Mouse (Mus musculus) forebrain, embryonic 12.5 days (tissue): Measurements from ENCODE around the gene Tifa. TPM values are rescaled to one million over a fixed set of nuclear protein-coding genes. Genes with fewer than 3 reads are reported as not detected.

Experiments used
- ATAC-seq: fragments of 200-750 bp; cut with Nextera tagmentation; 2 replicates; pipeline ENCODE4 v1.8.0; 2017; ENCODE audit warnings: moderate TSS enrichment; ENCODE audit not compliant: low FRiP score
- H3K27ac ChIP-seq: fragments of 300-500 bp; sonication (generic); 2 replicates; pipeline ENCODE4 v1.5.1; 2016; ENCODE audit warnings: mild to moderate bottlenecking
- H3K27me3 ChIP-seq: fragments of 300-500 bp; sonication (generic); 2 replicates; pipeline ENCODE4 v1.6.1; 2016; ENCODE audit warnings: mild to moderate bottlenecking
- H3K36me3 ChIP-seq: fragments of 300-500 bp; sonication (generic); replicated peaks from 2 replicates; pipeline ENCODE4 v1.6.1; 2016; ENCODE audit warnings: mild to moderate bottlenecking
- H3K4me1 ChIP-seq: fragments of 300-500 bp; sonication (generic); 2 replicates; pipeline ENCODE4 v1.6.1; 2016
- H3K4me2 ChIP-seq: fragments of 300-500 bp; sonication (generic); 2 replicates; pipeline ENCODE4 v1.6.1; 2016; ENCODE audit warnings: mild to moderate bottlenecking, moderate library complexity
- H3K4me3 ChIP-seq: fragments of 300-500 bp; sonication (generic); replicated peaks from 2 replicates; pipeline ENCODE4 v1.5.1; 2016; ENCODE audit warnings: mild to moderate bottlenecking
- H3K9ac ChIP-seq: fragments of 300-500 bp; sonication (generic); 2 replicates; pipeline ENCODE4 v1.6.1; 2016; ENCODE audit warnings: mild to moderate bottlenecking
- H3K9me3 ChIP-seq: fragments of 300-500 bp; sonication (generic); 2 replicates; pipeline ENCODE4 v1.6.1; 2016
- WGBS: fragments of 180-500 bp; shearing (Covaris S2); methylation state at CpG from one replicate; pipeline ENCODE4 v1.1.7; 2016; 5-methylcytosine and 5-hydroxymethylcytosine counted together
- polyA plus RNA-seq: library from polyadenylated mRNA; unstranded; fragments of >200 nt; fragmentation: Nextera tagmentation; extraction: Ambion mirVana; gene quantifications from 2 replicates; pipeline ENCODE4 v1.2.1, GENCODE M21; 2016

The Tifa gene
- polyA plus RNA-seq, 1 experiment from 2014 or later: 4.2 TPM

DNA sequence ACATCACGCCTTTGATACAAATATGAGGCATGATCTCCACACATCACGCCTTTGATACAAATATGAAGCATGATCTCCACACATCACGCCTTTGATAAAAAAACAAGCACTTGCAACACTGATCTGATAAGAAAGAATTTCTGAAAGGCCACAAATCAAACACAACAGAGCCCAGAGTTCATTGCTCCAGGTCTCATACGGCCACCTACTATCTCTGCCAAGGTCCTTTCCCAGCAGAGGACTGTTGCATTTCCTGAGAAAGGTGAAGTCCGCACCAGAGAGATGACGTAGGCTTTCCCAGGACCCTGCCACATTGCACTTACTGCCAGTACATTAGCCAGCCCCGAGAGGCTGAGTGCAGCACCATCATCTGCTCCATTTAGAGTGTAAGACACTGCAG, 19.5 kb downstream of the Tifa start:
- Histone ChIP-seq H3K4me1 (peaks cover 5% of the 10 kb centered on the region; the same call in 1 of the 2 replicates), H3K27me3 (no peaks in the 10 kb centered on the region), H3K4me2 (no peak overlapping the region), H3K36me3 (peaks cover 66% of the 10 kb centered on the region), H3K27ac (no peak overlapping the region), H3K4me3 (no peak overlapping the region), H3K9ac (no peak overlapping the region), H3K9me3 (no peaks in the 10 kb centered on the region)
- WGBS: 94% methylated on average over 7 of the region's 7 CpGs
- ATAC-seq: no peak

DNA sequence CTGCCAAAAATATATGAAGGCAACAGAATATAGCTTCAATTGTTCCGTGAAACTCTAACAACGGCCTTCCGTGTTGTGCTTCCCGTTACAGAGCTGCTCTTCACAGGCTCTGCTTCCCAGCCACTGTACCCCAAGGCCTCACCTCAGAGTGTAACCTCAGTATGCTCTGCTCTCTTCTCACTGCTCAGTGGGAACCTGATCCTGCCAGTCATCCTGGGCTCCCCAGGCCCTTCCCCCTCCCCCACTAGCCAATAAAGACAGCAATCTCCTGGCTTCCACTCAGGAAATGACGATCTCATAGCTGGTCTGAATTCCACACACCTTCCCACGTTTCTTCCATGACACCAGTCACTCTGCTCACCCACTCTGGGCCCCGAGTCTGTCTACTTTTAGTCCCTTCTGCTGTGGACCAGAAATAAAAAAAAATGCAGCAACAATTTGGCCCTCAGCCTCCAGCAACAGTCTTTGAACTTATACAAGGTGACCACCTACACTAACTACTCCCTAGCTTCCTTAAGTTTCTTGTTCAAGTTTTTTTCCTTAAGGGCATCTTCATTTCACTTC, 27.6 kb downstream of the Tifa start:
- Histone ChIP-seq H3K36me3 (peaks cover 38% of the 10 kb centered on the region), H3K9me3 (no peaks in the 10 kb centered on the region), H3K4me2 (no peak overlapping the region), H3K27me3 (no peaks in the 10 kb centered on the region), H3K27ac (no peak overlapping the region), H3K4me1 (no peaks in the 10 kb centered on the region), H3K4me3 (no peak overlapping the region), H3K9ac (no peak overlapping the region)
- no peak for ATAC-seq
- WGBS: 87% methylated on average over 7 of the region's 7 CpGs

DNA sequence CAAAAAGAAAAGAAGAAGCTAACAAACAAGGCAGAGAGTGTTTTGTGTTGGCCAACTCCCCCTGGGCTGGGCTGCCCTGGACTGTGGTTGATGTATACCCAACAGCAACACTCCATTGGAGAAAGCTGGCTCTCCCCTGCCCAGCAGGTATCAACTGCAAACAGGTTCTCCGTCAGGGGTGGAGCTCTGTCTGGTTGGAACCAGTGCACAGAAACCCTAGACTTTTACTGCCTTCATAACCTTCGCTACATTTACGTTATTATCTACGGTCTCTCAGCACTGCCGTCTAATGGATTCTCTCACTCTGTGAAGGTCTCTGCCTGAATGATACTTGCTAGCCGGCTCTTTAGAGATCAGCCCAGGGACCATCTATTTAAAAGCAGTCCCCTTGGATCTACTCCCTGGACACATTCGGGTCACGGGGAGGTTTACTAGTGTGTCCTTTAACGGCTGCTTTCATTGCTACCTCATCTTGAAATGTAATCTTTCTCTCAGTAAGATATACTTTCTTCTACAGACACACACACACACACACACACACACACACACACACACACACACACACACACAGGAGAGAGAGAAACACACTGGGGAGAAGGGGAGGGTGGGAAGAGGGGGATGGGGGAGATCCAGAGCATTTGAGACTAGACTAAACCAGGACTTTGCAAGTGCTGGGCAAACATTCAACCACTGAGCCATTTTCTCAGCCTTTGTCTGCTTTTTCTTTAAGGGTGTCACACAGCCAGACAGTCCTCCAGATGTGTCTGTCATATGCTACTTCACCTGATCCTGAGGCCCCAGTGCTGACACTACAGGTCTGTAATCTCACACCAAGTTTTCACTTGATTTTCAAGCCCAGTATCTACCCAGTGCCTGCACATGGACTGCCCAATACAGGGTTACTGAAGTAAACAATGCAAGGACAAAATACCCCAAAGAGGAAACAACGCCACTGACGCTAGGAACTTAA, 29.4 kb downstream of the Tifa start:
- WGBS: 87% methylated on average over 11 of the region's 11 CpGs
- ATAC-seq: no peak
- no peak overlapping the region for H3K4me3 ChIP-seq

DNA sequence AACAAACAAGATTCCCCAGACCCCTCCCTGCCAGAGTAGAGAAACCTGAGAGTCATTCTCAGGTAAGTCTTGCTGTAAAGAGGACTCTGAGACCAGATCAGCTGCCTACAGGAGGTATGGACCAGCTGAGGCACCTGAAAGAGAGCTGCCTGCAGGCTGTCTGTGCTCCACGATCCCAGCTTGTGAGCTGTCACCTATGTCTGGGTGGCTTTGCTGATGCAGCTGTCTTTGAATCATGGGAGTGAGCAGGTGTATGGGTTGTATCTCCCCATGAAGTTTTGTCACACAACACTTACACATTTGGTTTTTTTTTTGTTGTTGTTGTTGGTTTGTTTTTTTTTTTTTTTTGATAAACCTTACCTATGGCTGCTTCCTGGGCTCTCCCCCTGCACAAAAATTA, 30.8 kb downstream of the Tifa start:
- H3K9me3 ChIP-seq: no peaks in the 10 kb centered on the region
- H3K9ac ChIP-seq: no peak overlapping the region
- peaks cover 7% of the 10 kb centered on the region; the same call in 1 of the 2 replicates for H3K4me1 ChIP-seq
- H3K4me2 ChIP-seq: no peak overlapping the region
- no peak overlapping the region for H3K27ac ChIP-seq
- 96% methylated on average over 1 of the region's 1 CpGs for WGBS
- no peaks in the 10 kb centered on the region for H3K27me3 ChIP-seq
- ATAC-seq: no peak
- no peak overlapping the region for H3K4me3 ChIP-seq
- H3K36me3 ChIP-seq: peaks cover 24% of the 10 kb centered on the region

More for the DNA sequence above, 29.4 kb downstream of the Tifa start:
- Histone ChIP-seq H3K27ac (no peak overlapping the region), H3K27me3 (no peaks in the 10 kb centered on the region), H3K4me2 (no peak overlapping the region), H3K4me1 (peaks cover 2% of the 10 kb centered on the region; the same call in 1 of the 2 replicates), H3K9ac (no peak overlapping the region), H3K9me3 (no peaks in the 10 kb centered on the region), H3K36me3 (peaks cover 24% of the 10 kb centered on the region)

DNA sequence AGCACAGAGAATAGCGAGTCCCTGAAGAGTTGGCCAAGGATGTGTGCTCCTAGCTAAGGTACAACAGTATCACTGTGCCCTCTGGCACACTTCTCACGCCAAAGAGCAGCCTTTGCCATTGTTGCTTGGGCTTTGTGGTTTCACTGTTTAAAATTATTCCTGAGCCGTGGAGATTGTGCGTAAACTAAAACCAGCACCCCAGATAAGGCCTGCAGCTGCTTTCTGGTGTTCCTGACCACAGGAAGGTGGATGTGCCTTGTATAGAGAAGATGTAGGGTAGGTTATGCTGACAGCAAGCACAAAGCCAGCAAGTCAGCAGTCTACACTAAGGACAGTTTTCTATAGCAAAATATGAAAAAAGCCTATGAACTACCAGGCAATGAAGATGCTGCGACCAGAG, 31.6 kb downstream of the Tifa start:
- Histone ChIP-seq H3K27ac (no peak overlapping the region), H3K9ac (no peak overlapping the region), H3K4me1 (peaks cover 7% of the 10 kb centered on the region), H3K9me3 (no peaks in the 10 kb centered on the region), H3K36me3 (peaks cover 24% of the 10 kb centered on the region), H3K4me2 (no peak overlapping the region), H3K27me3 (no peaks in the 10 kb centered on the region), H3K4me3 (no peak overlapping the region)
- no peak for ATAC-seq
- 86% methylated on average over 5 of the region's 5 CpGs for WGBS

DNA sequence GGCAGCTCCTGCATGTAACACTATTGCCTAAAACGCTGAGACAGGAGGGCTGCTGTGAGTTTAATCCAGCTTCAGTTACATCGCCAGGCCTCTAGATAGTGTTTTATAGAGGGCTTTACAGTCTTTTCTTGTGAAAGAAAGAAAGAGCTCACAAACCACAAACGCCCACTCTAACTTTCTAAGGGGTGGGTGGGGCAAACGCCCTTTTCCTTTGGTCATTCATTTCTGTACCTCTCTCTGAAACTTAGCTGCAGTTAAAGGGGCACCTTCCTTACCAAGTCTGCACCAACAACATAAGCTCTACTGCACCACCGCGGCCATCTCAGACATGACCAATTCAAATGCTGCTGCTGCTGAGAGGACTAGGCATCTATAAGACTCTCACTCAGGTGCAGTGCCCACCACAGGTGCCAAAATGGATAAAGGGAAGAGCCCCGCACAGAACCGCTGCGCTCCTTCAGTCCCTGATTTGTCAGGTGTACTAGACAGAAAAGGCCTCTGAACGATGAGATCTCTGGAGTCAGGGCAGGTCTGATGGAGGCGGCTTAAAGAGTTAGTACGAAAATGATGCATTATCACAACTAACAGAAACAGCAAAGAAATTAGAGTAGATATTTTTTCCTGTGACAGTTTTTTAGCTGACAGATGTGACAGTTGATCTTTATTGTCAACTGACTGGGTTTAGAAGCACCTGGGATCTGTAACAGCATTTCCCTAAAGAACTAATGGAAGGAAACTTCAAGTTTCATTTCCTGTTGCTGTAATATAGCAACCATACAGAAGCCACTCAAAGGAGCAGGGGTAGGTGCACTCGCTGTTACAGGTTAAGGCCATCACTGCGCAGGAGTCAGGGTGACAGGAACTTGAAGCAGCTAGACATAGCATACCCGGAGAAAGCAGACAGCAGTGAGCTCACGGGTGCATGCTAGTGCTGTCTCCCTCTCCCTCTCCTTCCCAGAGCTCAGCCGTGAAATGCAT, 34.6 kb downstream of the Tifa start:
- Histone ChIP-seq H3K4me3 (no peak overlapping the region), H3K4me2 (no peak overlapping the region), H3K27ac (no peak overlapping the region), H3K36me3 (peaks cover 22% of the 10 kb centered on the region), H3K27me3 (no peaks in the 10 kb centered on the region), H3K4me1 (peaks cover 19% of the 10 kb centered on the region), H3K9ac (no peak overlapping the region), H3K9me3 (no peaks in the 10 kb centered on the region)
- no peak for ATAC-seq
- 78% methylated on average over 17 of the region's 17 CpGs for WGBS

DNA sequence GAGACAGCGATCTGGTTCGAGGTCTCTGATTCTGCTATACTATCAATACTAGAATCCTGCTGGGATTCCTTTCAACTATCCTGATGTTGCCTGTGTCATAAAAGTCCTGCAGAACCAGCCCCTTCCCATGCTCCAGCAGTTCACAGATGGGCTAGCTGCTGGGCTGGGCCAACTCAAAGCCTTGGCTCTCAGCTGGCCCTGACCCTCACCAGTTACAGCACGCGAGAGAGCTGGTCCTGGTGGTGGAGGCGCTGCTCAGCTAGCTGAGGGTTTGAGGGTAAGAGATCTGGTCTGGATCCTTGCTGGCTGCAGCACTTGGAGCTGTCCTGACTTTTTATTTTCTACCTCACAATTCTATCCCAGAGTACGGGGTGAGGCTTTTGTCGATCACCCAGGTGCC, 36.9 kb downstream of the Tifa start:
- peaks cover 19% of the 10 kb centered on the region for H3K4me1 ChIP-seq
- H3K27ac ChIP-seq: no peak overlapping the region
- ATAC-seq: no peak
- H3K4me3 ChIP-seq: no peak overlapping the region
- H3K27me3 ChIP-seq: no peaks in the 10 kb centered on the region
- H3K4me2 ChIP-seq: no peak overlapping the region
- H3K9me3 ChIP-seq: no peaks in the 10 kb centered on the region
- H3K36me3 ChIP-seq: peaks cover 11% of the 10 kb centered on the region
- 79% methylated on average over 7 of the region's 7 CpGs for WGBS
- H3K9ac ChIP-seq: no peak overlapping the region

DNA sequence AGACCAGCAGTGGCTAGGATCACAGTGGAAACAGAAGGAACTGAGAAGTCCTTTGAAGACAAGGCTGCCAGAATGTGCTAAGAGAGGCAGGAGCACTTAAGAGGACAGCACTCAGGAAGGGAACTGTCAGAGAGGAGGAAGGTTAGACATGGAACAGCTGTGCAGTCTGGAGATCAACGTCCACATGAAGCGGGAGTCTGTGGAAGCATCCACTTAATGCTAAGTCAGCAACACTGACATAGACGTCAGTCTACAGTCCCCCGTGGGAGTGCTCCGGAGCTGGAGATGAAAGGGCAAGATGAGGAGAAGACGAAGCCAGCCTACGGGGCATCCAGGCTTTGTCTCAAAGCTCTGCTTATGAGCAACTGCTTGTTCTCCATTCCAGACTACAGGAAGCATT, 37.5 kb downstream of the Tifa start:
- Histone ChIP-seq H3K4me2 (no peak overlapping the region), H3K4me3 (no peak overlapping the region), H3K36me3 (peaks cover 8% of the 10 kb centered on the region), H3K9me3 (no peaks in the 10 kb centered on the region), H3K27ac (peak overlapping the region; percentile 21), H3K9ac (no peak overlapping the region), H3K4me1 (peaks cover 19% of the 10 kb centered on the region), H3K27me3 (no peaks in the 10 kb centered on the region)
- WGBS: 59% methylated on average over 7 of the region's 7 CpGs
- no peak for ATAC-seq

DNA sequence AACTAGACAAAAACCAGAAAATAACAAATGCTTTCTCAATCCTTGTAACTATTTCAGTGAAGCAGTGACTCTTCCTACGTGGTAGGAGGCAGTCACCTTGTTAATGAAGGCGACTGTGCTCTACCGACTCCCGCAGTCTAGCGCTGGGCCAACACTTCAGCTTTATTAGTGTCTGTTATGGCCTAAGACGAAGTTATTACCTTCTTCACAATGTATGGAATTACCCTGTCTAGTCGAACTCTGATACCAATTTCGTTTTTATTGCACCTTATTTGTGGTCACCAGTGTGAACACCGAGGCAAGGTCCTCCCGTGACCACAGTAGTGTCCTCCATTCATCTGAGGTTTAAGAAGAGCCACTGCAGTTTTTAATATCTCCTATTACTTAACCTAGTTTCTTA, 40.6 kb downstream of the Tifa start:
- Histone ChIP-seq H3K4me1 (peaks cover 19% of the 10 kb centered on the region), H3K36me3 (peaks cover 5% of the 10 kb centered on the region), H3K27me3 (no peaks in the 10 kb centered on the region), H3K9ac (no peak overlapping the region), H3K4me3 (no peak overlapping the region), H3K9me3 (no peaks in the 10 kb centered on the region), H3K4me2 (no peak overlapping the region), H3K27ac (no peak overlapping the region)
- ATAC-seq: no peak
- WGBS: 92% methylated on average over 10 of the region's 10 CpGs

DNA sequence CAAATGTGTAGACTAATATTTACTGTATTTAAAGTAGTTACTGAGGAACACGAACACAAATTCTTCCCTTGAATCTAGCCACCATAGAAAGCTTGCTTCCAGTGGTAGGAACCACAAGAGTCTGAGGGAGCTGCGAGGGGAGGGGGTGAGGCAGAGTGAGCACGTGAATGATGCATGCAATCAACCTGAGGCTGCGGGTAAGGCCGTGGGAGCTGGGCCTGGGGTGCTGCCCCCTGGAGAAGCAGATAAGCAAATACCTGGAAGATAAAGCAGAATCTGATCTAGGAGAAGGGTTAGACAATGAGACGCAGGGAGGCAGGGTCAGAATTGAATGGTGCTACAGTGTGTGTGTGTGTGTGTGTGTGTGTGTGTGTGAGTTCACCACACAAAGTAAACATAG, 41.5 kb downstream of the Tifa start:
- no peak overlapping the region for H3K27ac ChIP-seq
- peaks cover 27% of the 10 kb centered on the region for H3K4me1 ChIP-seq
- no peak; the same call in 1 of the 2 replicates for ATAC-seq
- no peak overlapping the region for H3K4me2 ChIP-seq
- H3K4me3 ChIP-seq: no peak overlapping the region
- no peak overlapping the region for H3K9ac ChIP-seq
- H3K27me3 ChIP-seq: no peaks in the 10 kb centered on the region
- peaks cover 5% of the 10 kb centered on the region for H3K36me3 ChIP-seq
- 68% methylated on average over 6 of the region's 6 CpGs for WGBS
- H3K9me3 ChIP-seq: no peaks in the 10 kb centered on the region

DNA sequence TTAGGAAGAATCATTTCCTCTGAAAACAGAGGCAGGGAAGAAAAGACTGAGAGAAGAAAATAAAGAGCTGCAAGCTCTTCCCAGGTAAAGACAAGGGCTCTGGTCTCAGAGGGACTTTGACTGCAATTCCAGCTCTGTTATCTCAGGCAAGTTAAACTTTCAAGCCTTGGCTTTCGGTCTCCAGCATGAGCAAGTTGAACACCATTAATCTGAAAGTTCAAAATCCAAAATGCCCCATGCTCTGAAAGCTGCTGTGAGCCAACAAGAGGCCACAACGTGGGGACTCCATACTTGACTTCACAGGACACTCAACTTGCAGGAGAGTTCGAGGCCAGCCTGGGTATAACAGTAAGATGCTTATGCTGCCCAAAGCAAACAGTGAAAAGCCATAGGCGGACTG, 44.4 kb downstream of the Tifa start:
- H3K9me3 ChIP-seq: no peaks in the 10 kb centered on the region
- no peak overlapping the region for H3K27ac ChIP-seq
- H3K4me3 ChIP-seq: no peak overlapping the region
- no peak overlapping the region for H3K9ac ChIP-seq
- peaks cover 5% of the 10 kb centered on the region for H3K36me3 ChIP-seq
- H3K4me2 ChIP-seq: no peak overlapping the region
- 84% methylated on average over 4 of the region's 4 CpGs for WGBS
- ATAC-seq: no peak
- H3K27me3 ChIP-seq: no peaks in the 10 kb centered on the region
- H3K4me1 ChIP-seq: peaks cover 29% of the 10 kb centered on the region

DNA sequence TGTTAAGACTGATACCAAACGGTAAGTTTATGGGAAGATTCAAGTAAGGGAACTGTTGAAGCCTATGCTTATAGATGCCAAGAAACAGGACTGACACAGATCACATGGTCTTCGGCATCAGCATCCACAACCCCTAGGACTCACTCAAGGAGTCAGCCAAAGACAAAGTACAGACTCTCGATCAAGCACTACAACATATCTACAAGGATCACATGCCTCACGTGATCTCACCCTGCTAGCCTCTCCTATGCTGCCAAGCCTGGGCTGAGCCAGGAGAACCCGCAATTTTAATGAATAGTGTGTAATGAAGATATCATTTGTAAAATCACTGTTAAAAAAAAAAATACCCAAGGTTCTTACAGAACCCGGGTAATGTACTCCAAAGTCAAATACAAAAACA, 46.0 kb downstream of the Tifa start:
- Histone ChIP-seq H3K36me3 (peaks cover 5% of the 10 kb centered on the region), H3K27ac (no peak overlapping the region), H3K9me3 (no peaks in the 10 kb centered on the region), H3K4me2 (peak overlapping the region; percentile 80; the same call in 1 of the 2 replicates), H3K4me1 (peaks cover 29% of the 10 kb centered on the region), H3K27me3 (no peaks in the 10 kb centered on the region), H3K4me3 (no peak overlapping the region), H3K9ac (no peak overlapping the region)
- ATAC-seq: no peak
- WGBS: 88% methylated on average over 6 of the region's 6 CpGs
